Comparison of ENCODE assay signal across 18 mouse cellular contexts in the genomic region with DNA sequence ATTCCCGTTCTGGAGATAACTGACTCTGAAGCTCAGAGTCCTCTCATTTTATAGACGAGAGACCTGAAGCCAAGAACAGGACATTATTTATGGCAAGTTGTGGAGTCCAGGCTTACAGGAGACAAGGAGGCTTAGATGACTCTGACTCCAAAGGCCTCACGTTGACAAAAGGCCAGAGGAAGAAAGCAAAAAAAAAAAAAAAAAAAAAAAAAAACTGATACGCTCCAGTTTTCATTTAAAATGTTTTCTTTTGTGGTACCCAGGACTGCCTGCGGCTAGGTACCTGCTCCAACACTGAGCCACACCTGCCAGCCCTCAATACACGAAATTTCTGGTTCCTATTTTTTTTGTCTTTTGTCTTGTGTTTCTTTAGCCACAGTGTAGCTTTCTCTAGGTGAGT. TPM values are rescaled to one million over a fixed set of nuclear protein-coding genes. Genes with fewer than 3 reads are reported as not detected.
A peak's percentile ranks its signal among the peaks of the same experiment; 100 is the strongest.
DNase-seq lines count a peak whose midpoint lies in the region; ATAC-seq and TF ChIP-seq lines count a peak whose summit lies in the region.
"Had no signal": no experiment of that assay in that cellular context is flagged by ENCODE, and none has a peak within 500 bp of the region (broad histone marks: within the 10 kb centered on the region; RNA-seq: fewer than 3 reads in every experiment).

No protein-coding gene starts in this region.

- peaks cover 38% of the 10 kb centered on the region for H3K79me2 ChIP-seq in MEL (ENCODE audit: control insufficient read depth, insufficient read depth, low read length, poor library complexity)

- no peak for ATAC-seq in heart, postnatal 0 days (ENCODE audit: insufficient read depth, low read depth)
- no peak for ATAC-seq in intestine, embryonic 14.5 days (replicated peaks; ENCODE audit: low FRiP score, low TSS enrichment, low read depth)
- no peak for ATAC-seq in liver, embryonic 15.5 days (ENCODE audit: insufficient read depth)
- ATAC-seq: midbrain, embryonic 15.5 days had no signal

- no peak overlapping the region for H3K27ac ChIP-seq in heart, postnatal 0 days (ENCODE audit: low read depth)
- peak overlapping the region; percentile 79 for H3K27ac ChIP-seq in MEL (ENCODE audit: control insufficient read depth, low read depth, low read length)
- H3K27ac ChIP-seq in intestine, embryonic 14.5 days (ENCODE audit: low read depth): peak overlapping the region; percentile 57; the same call in 1 of the 2 replicates
- peak overlapping the region; percentile 26; the same call in 1 of the 2 replicates for H3K27ac ChIP-seq in liver, embryonic 15.5 days (replicated peaks)
- H3K27ac ChIP-seq: forebrain, embryonic 12.5 days; midbrain, embryonic 15.5 days had no signal

- no peak for TF ChIP-seq CTCF in heart, postnatal 0 days (IDR thresholded peaks at IDR 0.05; ENCODE audit: low read depth)
- TF ChIP-seq CTCF in MEL (IDR thresholded peaks at IDR 0.05 in 2 of 3, conservative IDR thresholded peaks at IDR 0.05 in 1 of 3; ENCODE audit: control insufficient read depth in 1 of 3, insufficient read depth in 1 of 3, low read depth in 2 of 3, low read length in 3 of 3, poor library complexity in 1 of 3, severe bottlenecking in 1 of 3): no peak

- TF ChIP-seq RAD21 in MEL (IDR thresholded peaks at IDR 0.05; ENCODE audit: low read depth, low read length): no peak

- H3K4me1 ChIP-seq in heart, postnatal 0 days (ENCODE audit: control insufficient read depth, insufficient read depth): 0 out of 2 replicates have a peak, but pooled peaks cover 5% of the 10 kb centered on the region
- H3K4me1 ChIP-seq in MEL (ENCODE audit: control insufficient read depth in 1 of 2, insufficient read depth in 2 of 2, low read length in 2 of 2): peaks cover 26 to 48% of the 10 kb centered on the region in 2 experiments
- peaks cover 22% of the 10 kb centered on the region for H3K4me1 ChIP-seq in intestine, embryonic 14.5 days (replicated peaks; ENCODE audit: control insufficient read depth, insufficient read depth, low read length)
- H3K4me1 ChIP-seq in liver, embryonic 15.5 days (replicated peaks): peaks cover 66% of the 10 kb centered on the region

- no peak for TF ChIP-seq EP300 in heart, postnatal 0 days (IDR thresholded peaks at IDR 0.05; ENCODE audit: low read depth)
- no peak for TF ChIP-seq EP300 in MEL (IDR thresholded peaks at IDR 0.05; ENCODE audit: low read depth in 1 of 2, low read length in 2 of 2)

- no peaks in the 10 kb centered on the region for H3K36me3 ChIP-seq in heart, postnatal 0 days (replicated peaks; ENCODE audit: control insufficient read depth, insufficient read depth, low read length)
- peaks cover 0 to 37% of the 10 kb centered on the region in 2 experiments; a peak in 2 of 4 replicates for H3K36me3 ChIP-seq in MEL (ENCODE audit: control insufficient read depth in 1 of 2, insufficient read depth in 2 of 2, low read length in 2 of 2)
- no peaks in the 10 kb centered on the region for H3K36me3 ChIP-seq in intestine, embryonic 14.5 days (ENCODE audit: control insufficient read depth, insufficient read depth, low read length)
- no peaks in the 10 kb centered on the region for H3K36me3 ChIP-seq in liver, embryonic 15.5 days (replicated peaks)
- H3K36me3 ChIP-seq: forebrain, embryonic 12.5 days; midbrain, embryonic 15.5 days had no signal

- no peak overlapping the region for H3K9ac ChIP-seq in heart, postnatal 0 days (replicated peaks; ENCODE audit: low read depth, low read length)
- peak overlapping the region; percentile 75 for H3K9ac ChIP-seq in MEL (ENCODE audit: control insufficient read depth, low read depth, low read length, poor library complexity, severe bottlenecking)
- H3K9ac ChIP-seq in intestine, embryonic 14.5 days (ENCODE audit: low read length): no peak overlapping the region
- 0 out of 2 replicates have a peak overlapping the region, but pooled peaks have one; percentile 1 for H3K9ac ChIP-seq in liver, embryonic 15.5 days
- H3K9ac ChIP-seq: forebrain, embryonic 12.5 days; midbrain, embryonic 15.5 days had no signal

- no peak overlapping the region for H3K4me3 ChIP-seq in heart, postnatal 0 days (ENCODE audit: low read depth, low read length)
- peak overlapping the region; percentile 70 to 90 for H3K4me3 ChIP-seq in MEL (ENCODE audit: control insufficient read depth in 1 of 2, insufficient read depth in 1 of 2, low read depth in 2 of 2, low read length in 2 of 2)
- no peak overlapping the region for H3K4me3 ChIP-seq in intestine, embryonic 14.5 days (ENCODE audit: low read depth, low read length)
- H3K4me3 ChIP-seq in liver, embryonic 15.5 days (replicated peaks): peak overlapping the region; percentile 64
- H3K4me3 ChIP-seq: forebrain, embryonic 12.5 days; midbrain, embryonic 15.5 days had no signal

- no peaks in the 10 kb centered on the region for H3K27me3 ChIP-seq in heart, postnatal 0 days (ENCODE audit: control insufficient read depth, insufficient read depth, low read length)
- no peaks in the 10 kb centered on the region for H3K27me3 ChIP-seq in MEL (ENCODE audit: control insufficient read depth in 1 of 2, insufficient read depth in 2 of 2, low read length in 2 of 2)
- H3K27me3 ChIP-seq in intestine, embryonic 14.5 days (replicated peaks; ENCODE audit: control insufficient read depth, insufficient read depth, low read length): no peaks in the 10 kb centered on the region
- no peaks in the 10 kb centered on the region for H3K27me3 ChIP-seq in liver, embryonic 15.5 days
- H3K27me3 ChIP-seq: forebrain, embryonic 12.5 days; midbrain, embryonic 15.5 days had no signal

- TF ChIP-seq POLR2A in MEL (IDR thresholded peaks at IDR 0.05; ENCODE audit: control insufficient read depth in 1 of 2, insufficient read depth in 1 of 2, low read depth in 1 of 2, low read length in 2 of 2, poor library complexity in 1 of 2): no peak

- WGBS in heart, postnatal 0 days: 43% methylated on average over 6 of the region's 6 CpGs
- WGBS in intestine, embryonic 14.5 days: 62% methylated on average over 6 of the region's 6 CpGs
- WGBS in liver, embryonic 15.5 days (ENCODE audit: insufficient replicate concordance): 30% methylated on average over 6 of the region's 6 CpGs

- DNase-seq in heart, postnatal 0 days (ENCODE audit: low spot score): no peak
- no peak for DNase-seq in heart, adult 18-20 months
- DNase-seq in MEL (ENCODE audit: low read depth, low spot score): no peak
- DNase-seq in intestine, embryonic 14.5 days (ENCODE audit: low spot score): no peak
- DNase-seq in lung, postnatal 25 days (ENCODE audit: low spot score): no peak
- no peak for DNase-seq in left cerebral cortex, adult 11 months (ENCODE audit: low spot score)
- no peak for DNase-seq in urinary bladder, postnatal 10 days (ENCODE audit: low spot score)
- DNase-seq: adrenal gland, adult 2 months; cerebellum, adult 11 months; cerebellum, postnatal 25 days; gastrocnemius, postnatal 36 days; layer of hippocampus, postnatal 36 days; lung, adult 18-20 months; lung, postnatal 4 days; retina, postnatal 1 day had no signal

- H3K4me2 ChIP-seq in heart, postnatal 0 days (ENCODE audit: low read depth, low read length): peak overlapping the region; percentile 19; the same call in 1 of the 2 replicates
- no peak overlapping the region for H3K4me2 ChIP-seq in intestine, embryonic 14.5 days (ENCODE audit: low read length)
- peak overlapping the region; percentile 31 for H3K4me2 ChIP-seq in liver, embryonic 15.5 days
- H3K4me2 ChIP-seq: forebrain, embryonic 12.5 days; midbrain, embryonic 15.5 days had no signal

- no peaks in the 10 kb centered on the region for H3K9me3 ChIP-seq in heart, postnatal 0 days (replicated peaks; ENCODE audit: control insufficient read depth, low read length)
- H3K9me3 ChIP-seq in MEL (replicated peaks; ENCODE audit: insufficient read depth, low read length): no peaks in the 10 kb centered on the region
- no peaks in the 10 kb centered on the region for H3K9me3 ChIP-seq in intestine, embryonic 14.5 days (ENCODE audit: control insufficient read depth, low read length)
- no peaks in the 10 kb centered on the region for H3K9me3 ChIP-seq in liver, embryonic 15.5 days (replicated peaks)
- H3K9me3 ChIP-seq: forebrain, embryonic 12.5 days; midbrain, embryonic 15.5 days had no signal

RNA-seq across cellular contexts. Expression of gene Bin2, which starts 1.9 kb away (rescaled TPM):
- 0.42 TPM in 1 of 2 replicates, not detected in the other for total RNA-seq in heart, postnatal 0 days (2014; rRNA removed; ENCODE audit: low replicate concordance)
- polyA plus RNA-seq in heart, postnatal 0 days (2015; fragmentation: Nextera tagmentation; extraction: Ambion mirVana): 0.56 and 0.68 TPM in 2 replicates
- 1 to 10 TPM; 1.6 to 5.1 TPM for total RNA-seq in heart, adult 18-20 months (2021)
- total RNA-seq in MEL (2012; rRNA removed): 79.9 and 94.7 TPM in 2 replicates
- polyA plus RNA-seq in MEL (2012; ENCODE audit: insufficient read depth in 1 of 2, insufficient read length in 2 of 2, low read depth in 1 of 2, low replicate concordance in 2 of 2, missing spikeins in 1 of 2): 100 to 1,000 TPM; 106 to 128 TPM
- polyA plus RNA-seq in intestine, embryonic 14.5 days (2014; fragmentation: Nextera tagmentation; extraction: Ambion mirVana): 5.7 and 6.4 TPM in 2 replicates
- polyA plus RNA-seq in liver, embryonic 15.5 days (2015; fragmentation: Nextera tagmentation; extraction: Ambion mirVana): 18.2 and 22.2 TPM in 2 replicates

RNA-seq across cellular contexts. Expression of gene Cela1, which starts 20.3 kb away (rescaled TPM):
- 0.85 TPM in 1 of 2 replicates, not detected in the other for total RNA-seq in heart, postnatal 0 days (2014; rRNA removed; ENCODE audit: low replicate concordance)
- 1.6 and 1.8 TPM in 2 replicates for polyA plus RNA-seq in heart, postnatal 0 days (2015; fragmentation: Nextera tagmentation; extraction: Ambion mirVana)
- 1 to 10 TPM; 1.3 TPM for total RNA-seq in heart, adult 18-20 months (2021)
- 42.2 and 60.3 TPM in 2 replicates for total RNA-seq in MEL (2012; rRNA removed)
- 10 to 100 TPM in 1 of 2 experiments, not detected in 1; 51.4 TPM for polyA plus RNA-seq in MEL (2012; ENCODE audit: insufficient read depth in 1 of 2, insufficient read length in 2 of 2, low read depth in 1 of 2, low replicate concordance in 2 of 2, missing spikeins in 1 of 2)
- 11.9 and 49.9 TPM in 2 replicates for polyA plus RNA-seq in intestine, embryonic 14.5 days (2014; fragmentation: Nextera tagmentation; extraction: Ambion mirVana)
- 17.0 and 22.6 TPM in 2 replicates for polyA plus RNA-seq in liver, embryonic 15.5 days (2015; fragmentation: Nextera tagmentation; extraction: Ambion mirVana)
- total RNA-seq: gastrocnemius, postnatal 36 days had no signal
- polyA plus RNA-seq: forebrain, embryonic 12.5 days had no signal

RNA-seq across cellular contexts. Expression of gene Smagp, which starts 30.7 kb away (rescaled TPM):
- 20.5 and 27.6 TPM in 2 replicates for total RNA-seq in heart, postnatal 0 days (2014; rRNA removed; ENCODE audit: low replicate concordance)
- polyA plus RNA-seq in heart, postnatal 0 days (2015; fragmentation: Nextera tagmentation; extraction: Ambion mirVana): 15.9 and 19.0 TPM in 2 replicates
- 10 to 100 TPM; 11.3 to 18.5 TPM for total RNA-seq in heart, adult 18-20 months (2021)
- total RNA-seq in MEL (2012; rRNA removed): 1.6 and 2.6 TPM in 2 replicates
- 10 to 100 TPM in 1 of 2 experiments, not detected in 1; 22.6 TPM for polyA plus RNA-seq in MEL (2012; ENCODE audit: insufficient read depth in 1 of 2, insufficient read length in 2 of 2, low read depth in 1 of 2, low replicate concordance in 2 of 2, missing spikeins in 1 of 2)
- polyA plus RNA-seq in intestine, embryonic 14.5 days (2014; fragmentation: Nextera tagmentation; extraction: Ambion mirVana): 31.1 and 36.2 TPM in 2 replicates
- 9.3 and 10.8 TPM in 2 replicates for polyA plus RNA-seq in liver, embryonic 15.5 days (2015; fragmentation: Nextera tagmentation; extraction: Ambion mirVana)

RNA-seq across cellular contexts. Expression of gene Dazap2, which starts 52.3 kb away (rescaled TPM):
- 234 and 284 TPM in 2 replicates for total RNA-seq in heart, postnatal 0 days (2014; rRNA removed; ENCODE audit: low replicate concordance)
- 213 and 214 TPM in 2 replicates for polyA plus RNA-seq in heart, postnatal 0 days (2015; fragmentation: Nextera tagmentation; extraction: Ambion mirVana)
- 100 to 1,000 TPM; 152 to 194 TPM for total RNA-seq in heart, adult 18-20 months (2021)
- 100 and 107 TPM in 2 replicates for total RNA-seq in MEL (2012; rRNA removed)
- polyA plus RNA-seq in MEL (2012; ENCODE audit: insufficient read depth in 1 of 2, insufficient read length in 2 of 2, low read depth in 1 of 2, low replicate concordance in 2 of 2, missing spikeins in 1 of 2): 100 to 1,000 TPM; 233 to 341 TPM
- 269 and 284 TPM in 2 replicates for polyA plus RNA-seq in intestine, embryonic 14.5 days (2014; fragmentation: Nextera tagmentation; extraction: Ambion mirVana)
- 145 and 148 TPM in 2 replicates for polyA plus RNA-seq in liver, embryonic 15.5 days (2015; fragmentation: Nextera tagmentation; extraction: Ambion mirVana)

Comparison
In these comparisons a context has a peak if more than half of its experiments do, and no peak if none do; other contexts are left out.
1. H3K4me3 ChIP-seq: peak in MEL (2 of 2) and liver, embryonic 15.5 days (single experiment); none in heart, postnatal 0 days (single experiment) and intestine, embryonic 14.5 days (single experiment).
2. H3K9ac ChIP-seq: peak in MEL (single experiment) and liver, embryonic 15.5 days (single experiment); none in heart, postnatal 0 days (single experiment) and intestine, embryonic 14.5 days (single experiment).